Mouse (Mus musculus) lung, postnatal 25 days (tissue): ENCODE measurements around the gene Prkcq.

Experiments used
- DNase-seq: peaks from one replicate; pipeline ENCODE4 v3.0.0; 2022; ENCODE audit warnings: low spot score

Prkcq gene

GRCm38 (mm10) chr2:11186586-11186985 is 14.7 kb downstream of the Prkcq start:
- no peak for DNase-seq

GRCm38 (mm10) chr2:11187166-11187565 is 15.3 kb downstream of the Prkcq start:
- DNase-seq = peak; percentile 47

- DNase-seq = no peak
These were observed 16.4 kb downstream of the Prkcq start for GRCm38 (mm10) chr2:11188279-11188678.

GRCm38 (mm10) chr2:11189150-11189767 is 17.4 kb downstream of the Prkcq start:
- DNase-seq = no peak

GRCm38 (mm10) chr2:11192281-11193098 is 20.6 kb downstream of the Prkcq start:
- no peak for DNase-seq

- no peak for DNase-seq
These were observed 21.3 kb downstream of the Prkcq start for GRCm38 (mm10) chr2:11193099-11193618.

GRCm38 (mm10) chr2:11194732-11195340 is 22.9 kb downstream of the Prkcq start:
- no peak for DNase-seq

GRCm38 (mm10) chr2:11196071-11196470 is 24.2 kb downstream of the Prkcq start:
- no peak for DNase-seq

- DNase-seq = no peak
These were observed 25.1 kb downstream of the Prkcq start for GRCm38 (mm10) chr2:11196952-11197559.

GRCm38 (mm10) chr2:11199624-11200023 is 27.7 kb downstream of the Prkcq start:
- DNase-seq = no peak

- DNase-seq = no peak
These were observed 30.9 kb downstream of the Prkcq start for GRCm38 (mm10) chr2:11202841-11203240.

- no peak for DNase-seq
These were observed 31.4 kb downstream of the Prkcq start for GRCm38 (mm10) chr2:11203261-11203660.

GRCm38 (mm10) chr2:11204232-11204631 is 32.3 kb downstream of the Prkcq start:
- no peak for DNase-seq

- DNase-seq = no peak
These were observed 33.1 kb downstream of the Prkcq start for GRCm38 (mm10) chr2:11204961-11205360.

GRCm38 (mm10) chr2:11205720-11206119 is 33.8 kb downstream of the Prkcq start:
- DNase-seq = no peak

- no peak for DNase-seq
These were observed 36.4 kb downstream of the Prkcq start for GRCm38 (mm10) chr2:11208263-11208662.

- no peak for DNase-seq
These were observed 37.4 kb downstream of the Prkcq start for GRCm38 (mm10) chr2:11209335-11209734.

GRCm38 (mm10) chr2:11210241-11210916 is 38.5 kb downstream of the Prkcq start:
- no peak for DNase-seq

- no peak for DNase-seq
These were observed 40.2 kb downstream of the Prkcq start for GRCm38 (mm10) chr2:11211961-11212562.

GRCm38 (mm10) chr2:11216421-11216820 is 44.5 kb downstream of the Prkcq start:
- DNase-seq = no peak

GRCm38 (mm10) chr2:11216847-11217246 is 44.9 kb downstream of the Prkcq start:
- no peak for DNase-seq
